27 mouse cellular contexts compared by ENCODE assay signal in genomic region chr15:25007720-25008119, GRCm38 (mm10).
"Had no signal": no experiment of that assay in that cellular context is flagged by ENCODE, and none has a peak within 500 bp of the region (broad histone marks: within the 10 kb centered on the region; RNA-seq: fewer than 3 reads in every experiment).

No protein-coding gene starts in this region.

- H3K36me3 ChIP-seq: heart, embryonic 13.5 days; heart, embryonic 15.5 days; hindbrain, embryonic 12.5 days; kidney, embryonic 15.5 days; limb, embryonic 13.5 days; limb, embryonic 15.5 days; liver, embryonic 12.5 days had no signal

- H3K9me3 ChIP-seq: heart, embryonic 15.5 days; hindbrain, embryonic 12.5 days; kidney, embryonic 15.5 days; limb, embryonic 13.5 days; limb, embryonic 15.5 days; liver, embryonic 12.5 days had no signal

- H3K9ac ChIP-seq: heart, embryonic 13.5 days; heart, embryonic 15.5 days; hindbrain, embryonic 12.5 days; hindbrain, embryonic 14.5 days; kidney, embryonic 15.5 days; limb, embryonic 13.5 days; limb, embryonic 15.5 days; liver, embryonic 12.5 days; liver, embryonic 14.5 days had no signal

- H3K27ac ChIP-seq: heart, adult 2 months; heart, embryonic 13.5 days; heart, embryonic 15.5 days; hindbrain, embryonic 12.5 days; hindbrain, embryonic 14.5 days; kidney, embryonic 15.5 days; kidney, postnatal 0 days; limb, embryonic 13.5 days; limb, embryonic 15.5 days; liver, embryonic 12.5 days; liver, embryonic 14.5 days had no signal

- H3K27me3 ChIP-seq: heart, embryonic 13.5 days; heart, embryonic 15.5 days; hindbrain, embryonic 12.5 days; kidney, embryonic 15.5 days; limb, embryonic 13.5 days; limb, embryonic 15.5 days; liver, embryonic 12.5 days had no signal

- H3K4me2 ChIP-seq: heart, embryonic 11.5 days; heart, embryonic 13.5 days; heart, embryonic 15.5 days; hindbrain, embryonic 12.5 days; hindbrain, embryonic 14.5 days; kidney, embryonic 15.5 days; limb, embryonic 13.5 days; limb, embryonic 15.5 days; liver, embryonic 12.5 days had no signal

- ATAC-seq: hindbrain, embryonic 16.5 days; intestine, embryonic 16.5 days; liver, embryonic 12.5 days had no signal

- H3K4me3 ChIP-seq: heart, adult 2 months; heart, embryonic 13.5 days; heart, embryonic 15.5 days; hindbrain, embryonic 12.5 days; kidney, embryonic 15.5 days; limb, embryonic 13.5 days; limb, embryonic 15.5 days; liver, embryonic 12.5 days had no signal

- DNase-seq: gastrocnemius, postnatal 14 days; gastrocnemius, postnatal 36 days; heart, adult 11 months; heart, adult 2 months; heart, postnatal 14 days; heart, postnatal 36 days; kidney, adult 11 months; kidney, adult 2 months; kidney, adult 9 months; kidney, postnatal 14 days; kidney, postnatal 36 days; layer of hippocampus, adult 9-11 months; layer of hippocampus, postnatal 36 days; left cerebral cortex, postnatal 4 days had no signal

- H3K4me1 ChIP-seq: heart, embryonic 13.5 days; heart, embryonic 15.5 days; hindbrain, embryonic 12.5 days; kidney, embryonic 15.5 days; limb, embryonic 13.5 days; limb, embryonic 15.5 days; liver, embryonic 12.5 days had no signal
